Comparison of ENCODE assay signal across 33 mouse cellular contexts in the genomic region with DNA sequence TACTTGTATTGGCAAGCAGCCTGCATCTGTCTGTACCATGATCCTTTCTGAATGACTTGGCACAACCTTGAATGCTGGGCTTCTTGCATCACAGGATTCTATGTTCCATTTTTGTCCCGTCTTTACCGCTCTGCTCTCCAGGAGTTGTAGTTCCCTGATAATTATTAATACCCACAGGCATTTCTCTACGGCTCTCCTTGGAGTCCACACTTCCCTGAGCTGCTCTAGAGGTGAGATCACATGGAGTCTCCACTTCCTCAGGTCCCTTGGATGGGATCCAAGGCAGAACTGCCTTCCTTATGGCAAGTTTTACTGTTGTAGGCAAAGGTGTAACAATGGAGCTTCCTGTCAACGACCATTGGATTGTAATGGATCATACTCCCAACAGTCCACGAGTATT. TPM values are rescaled to one million over a fixed set of nuclear protein-coding genes. Genes with fewer than 3 reads are reported as not detected.
DNase-seq lines count a peak whose midpoint lies in the region; ATAC-seq and TF ChIP-seq lines count a peak whose summit lies in the region.
"Had no signal": no experiment of that assay in that cellular context is flagged by ENCODE, and none has a peak within 500 bp of the region (broad histone marks: within the 10 kb centered on the region; RNA-seq: fewer than 3 reads in every experiment).

No protein-coding gene starts in this region.

- no peaks in the 10 kb centered on the region for H3K9me3 ChIP-seq in forebrain, embryonic 12.5 days
- no peaks in the 10 kb centered on the region for H3K9me3 ChIP-seq in forebrain, embryonic 10.5 days
- no peaks in the 10 kb centered on the region for H3K9me3 ChIP-seq in hindbrain, postnatal 0 days (ENCODE audit: low read length)
- H3K9me3 ChIP-seq in hindbrain, embryonic 14.5 days (ENCODE audit: control insufficient read depth, low read length) = no peaks in the 10 kb centered on the region
- H3K9me3 ChIP-seq: embryonic facial prominence, embryonic 15.5 days; heart, embryonic 13.5 days; hindbrain, embryonic 10.5 days; liver, embryonic 12.5 days; neural tube, embryonic 15.5 days had no signal

- H3K27ac ChIP-seq in forebrain, embryonic 12.5 days = no peak overlapping the region; the same call in 1 of the 2 replicates
- no peak overlapping the region for H3K27ac ChIP-seq in forebrain, embryonic 10.5 days
- H3K27ac ChIP-seq in hindbrain, postnatal 0 days = no peak overlapping the region
- no peak overlapping the region for H3K27ac ChIP-seq in hindbrain, embryonic 14.5 days
- H3K27ac ChIP-seq: embryonic facial prominence, embryonic 15.5 days; gastrocnemius, adult 2 months; heart, adult 2 months; heart, embryonic 13.5 days; hindbrain, embryonic 10.5 days; liver, embryonic 12.5 days; macrophage; neural tube, embryonic 15.5 days; stomach, postnatal 0 days had no signal

- peaks cover 26% of the 10 kb centered on the region; the same call in 1 of the 2 replicates for H3K4me1 ChIP-seq in forebrain, embryonic 12.5 days
- peaks cover 63% of the 10 kb centered on the region for H3K4me1 ChIP-seq in forebrain, embryonic 10.5 days
- no peaks in the 10 kb centered on the region; the same call in 1 of the 2 replicates for H3K4me1 ChIP-seq in hindbrain, postnatal 0 days (ENCODE audit: insufficient read depth, low read length)
- peaks cover 35% of the 10 kb centered on the region for H3K4me1 ChIP-seq in hindbrain, embryonic 14.5 days (replicated peaks; ENCODE audit: control insufficient read depth, insufficient read depth, low read length)
- H3K4me1 ChIP-seq: embryonic facial prominence, embryonic 15.5 days; liver, embryonic 12.5 days had no signal

- no peak overlapping the region for H3K4me2 ChIP-seq in forebrain, embryonic 12.5 days
- H3K4me2 ChIP-seq in hindbrain, postnatal 0 days (ENCODE audit: low read depth, low read length) = no peak overlapping the region
- no peak overlapping the region for H3K4me2 ChIP-seq in hindbrain, embryonic 14.5 days (replicated peaks)
- H3K4me2 ChIP-seq: embryonic facial prominence, embryonic 15.5 days; heart, embryonic 13.5 days; liver, embryonic 12.5 days; neural tube, embryonic 15.5 days had no signal

- H3K4me3 ChIP-seq in forebrain, embryonic 12.5 days (replicated peaks) = no peak overlapping the region
- H3K4me3 ChIP-seq in forebrain, embryonic 10.5 days = no peak overlapping the region
- H3K4me3 ChIP-seq in hindbrain, postnatal 0 days (ENCODE audit: low read length) = no peak overlapping the region
- H3K4me3 ChIP-seq in hindbrain, embryonic 14.5 days (replicated peaks; ENCODE audit: low read length) = no peak overlapping the region
- H3K4me3 ChIP-seq: embryonic facial prominence, embryonic 15.5 days; gastrocnemius, adult 2 months; heart, adult 2 months; heart, embryonic 13.5 days; hindbrain, embryonic 10.5 days; liver, embryonic 12.5 days; neural tube, embryonic 15.5 days had no signal

- peak; percentile 39 to 46 for DNase-seq in cerebellum, postnatal 10 days
- DNase-seq in cerebellum, adult 9-11 months = no peak
- no peak for DNase-seq in forebrain, embryonic 10.5 days (ENCODE audit: extremely low spot score, low spot score)
- DNase-seq in hindbrain, postnatal 0 days (ENCODE audit: low spot score) = peak; percentile 22
- no peak for DNase-seq in hindbrain, embryonic 14.5 days (ENCODE audit: low spot score)
- DNase-seq in fat pad, adult 2 months (ENCODE audit: extremely low read depth, low read depth, low spot score) = peak; percentile 34
- DNase-seq: adrenal gland, postnatal 14 days; cerebellum, adult 18-20 months; gastrocnemius, adult 2 months; heart, adult 2 months; kidney, adult 9 months; kidney, postnatal 10 days; layer of hippocampus, postnatal 36 days; left cerebral cortex, postnatal 4 days; liver, postnatal 0 days; lung, postnatal 10 days; midbrain, embryonic 14.5 days; right cerebral cortex, adult 18-20 months; spleen, adult 18-20 months; thymus, adult 18-20 months; thymus, postnatal 25 days had no signal

- H3K9ac ChIP-seq in forebrain, embryonic 12.5 days = no peak overlapping the region
- no peak overlapping the region for H3K9ac ChIP-seq in hindbrain, postnatal 0 days (replicated peaks; ENCODE audit: low read length)
- H3K9ac ChIP-seq in hindbrain, embryonic 14.5 days = no peak overlapping the region
- H3K9ac ChIP-seq: embryonic facial prominence, embryonic 15.5 days; heart, embryonic 13.5 days; liver, embryonic 12.5 days; liver, postnatal 0 days; neural tube, embryonic 15.5 days had no signal

- no peaks in the 10 kb centered on the region for H3K36me3 ChIP-seq in forebrain, embryonic 12.5 days (replicated peaks)
- H3K36me3 ChIP-seq in forebrain, embryonic 10.5 days (replicated peaks) = no peaks in the 10 kb centered on the region
- no peaks in the 10 kb centered on the region for H3K36me3 ChIP-seq in hindbrain, postnatal 0 days (ENCODE audit: insufficient read depth, low read length)
- no peaks in the 10 kb centered on the region for H3K36me3 ChIP-seq in hindbrain, embryonic 14.5 days (replicated peaks; ENCODE audit: control insufficient read depth, insufficient read depth)
- H3K36me3 ChIP-seq: embryonic facial prominence, embryonic 15.5 days; G1E; heart, embryonic 13.5 days; hindbrain, embryonic 10.5 days; liver, embryonic 12.5 days; neural tube, embryonic 15.5 days had no signal

- 0 out of 2 replicates have a peak, but pooled peaks have one; percentile 27 for ATAC-seq in forebrain, embryonic 12.5 days (ENCODE audit: low FRiP score)
- no peak for ATAC-seq in hindbrain, postnatal 0 days
- ATAC-seq in hindbrain, embryonic 14.5 days (ENCODE audit: low FRiP score) = no peak
- ATAC-seq: intestine, postnatal 0 days; liver, embryonic 12.5 days; liver, postnatal 0 days had no signal

- TF ChIP-seq CTCF in hindbrain, postnatal 0 days (IDR thresholded peaks at IDR 0.05; ENCODE audit: low read depth) = no peak

- 72% methylated on average over 5 of the region's 5 CpGs for WGBS in forebrain, embryonic 12.5 days
- WGBS in forebrain, embryonic 10.5 days = 92% methylated on average over 5 of the region's 5 CpGs
- WGBS in hindbrain, postnatal 0 days = 54% methylated on average over 5 of the region's 5 CpGs
- WGBS in hindbrain, embryonic 14.5 days = 66% methylated on average over 5 of the region's 5 CpGs

- no peaks in the 10 kb centered on the region for H3K27me3 ChIP-seq in forebrain, embryonic 12.5 days
- no peaks in the 10 kb centered on the region for H3K27me3 ChIP-seq in forebrain, embryonic 10.5 days (ENCODE audit: poor library complexity, severe bottlenecking)
- H3K27me3 ChIP-seq in hindbrain, postnatal 0 days (ENCODE audit: insufficient read depth, low read length) = no peaks in the 10 kb centered on the region
- H3K27me3 ChIP-seq in hindbrain, embryonic 14.5 days (ENCODE audit: control insufficient read depth, insufficient read depth, low read length) = no peaks in the 10 kb centered on the region
- H3K27me3 ChIP-seq: embryonic facial prominence, embryonic 15.5 days; heart, embryonic 13.5 days; liver, embryonic 12.5 days; neural tube, embryonic 15.5 days had no signal

RNA-seq across cellular contexts. Expression of gene Robo2, which starts 37.1 kb away (rescaled TPM):
- polyA plus RNA-seq in forebrain, embryonic 12.5 days (2016; fragmentation: Nextera tagmentation; extraction: Ambion mirVana) = 60.4 and 65.3 TPM in 2 replicates
- 14.2 and 14.4 TPM in 2 replicates for polyA plus RNA-seq in forebrain, embryonic 10.5 days (2016; fragmentation: Nextera tagmentation; extraction: Ambion mirVana)
- 101 and 118 TPM in 2 replicates for total RNA-seq in hindbrain, postnatal 0 days (2014; rRNA removed)
- polyA plus RNA-seq in hindbrain, postnatal 0 days (2015; fragmentation: Nextera tagmentation; extraction: Ambion mirVana) = 47.3 and 50.0 TPM in 2 replicates
- 113 and 121 TPM in 2 replicates for polyA plus RNA-seq in hindbrain, embryonic 14.5 days (2014; fragmentation: Nextera tagmentation; extraction: Ambion mirVana)
- total RNA-seq: common myeloid progenitor, adult 5-6 weeks; megakaryocyte-erythroid progenitor cell, adult 5-6 weeks had no signal
- polyA plus RNA-seq: G1E had no signal

Comparison
In these comparisons a context has a peak if more than half of its experiments do, and no peak if none do; other contexts are left out.
1. DNase-seq: peak in cerebellum, postnatal 10 days (2 of 2), hindbrain, postnatal 0 days (single experiment) and fat pad, adult 2 months (single experiment); none in cerebellum, adult 9-11 months (single experiment), forebrain, embryonic 10.5 days (single experiment) and hindbrain, embryonic 14.5 days (single experiment).